Mouse (Mus musculus) kidney, postnatal 14 days (tissue): ENCODE measurements around the gene Nfia.

Experiments
- DNase-seq: peaks from one replicate; pipeline ENCODE4 v3.0.0; 2022; ENCODE audit warnings: mixed read lengths

Gene Nfia

DNA sequence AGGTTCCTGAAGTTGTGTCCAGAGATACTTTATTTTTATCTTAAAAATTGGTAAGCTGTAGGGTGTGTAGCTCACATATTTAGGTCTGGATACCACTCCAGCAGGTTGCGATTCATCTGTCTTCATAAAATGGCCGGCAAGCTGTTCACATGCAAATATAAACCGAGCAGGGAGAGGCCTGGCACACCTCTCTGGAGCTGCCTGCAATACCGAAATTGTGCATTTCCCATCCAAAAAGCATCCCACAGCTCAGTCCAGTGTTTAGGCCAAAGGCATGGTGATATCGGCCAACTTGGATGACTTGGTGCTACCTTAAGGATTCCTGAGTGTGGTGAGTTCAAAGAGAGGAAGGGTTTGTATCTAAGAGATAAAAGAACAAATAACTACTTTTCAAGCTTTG is 185.6 kb downstream of the Nfia start:
- DNase-seq, result no peak

DNA sequence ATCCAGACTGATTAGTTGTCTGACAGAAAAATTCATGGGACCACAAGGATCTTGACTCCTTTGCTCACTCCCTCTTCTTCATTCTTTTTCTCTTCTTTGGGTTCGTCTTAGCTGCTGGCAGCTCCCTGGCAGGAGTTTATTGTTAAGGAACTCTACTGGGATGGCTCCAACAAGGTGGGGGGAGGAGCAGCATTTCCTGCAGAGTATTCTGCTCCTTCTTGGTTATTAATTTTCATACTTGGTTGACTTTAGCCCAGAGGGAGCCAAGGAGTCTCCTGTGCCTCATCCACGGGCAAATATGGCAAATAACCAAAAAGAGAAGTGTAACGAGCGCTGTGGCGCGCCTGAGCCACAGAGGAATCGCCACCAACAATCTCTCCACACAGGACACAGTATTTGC is 190.3 kb downstream of the Nfia start:
- DNase-seq, result peak; percentile 16

DNA sequence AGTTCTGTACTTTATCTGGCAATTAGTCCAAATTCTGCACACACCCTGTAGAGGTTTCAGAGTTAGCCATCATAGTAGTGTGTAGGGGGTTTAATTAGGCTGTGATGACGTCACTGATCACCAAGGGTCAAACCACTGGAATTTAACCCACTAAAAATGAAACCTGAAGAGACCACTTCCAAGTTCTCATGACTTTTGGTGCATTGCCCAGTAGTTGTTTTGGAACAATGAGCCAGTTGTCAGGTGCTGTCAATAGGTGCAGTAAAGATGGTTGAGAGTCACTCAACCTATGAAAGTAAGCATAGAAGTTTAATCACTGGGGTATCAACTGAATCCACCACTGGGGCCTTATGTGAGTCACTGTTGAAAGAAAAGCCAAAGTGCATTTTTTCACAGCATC is 191.4 kb downstream of the Nfia start:
- no peak for DNase-seq

DNA sequence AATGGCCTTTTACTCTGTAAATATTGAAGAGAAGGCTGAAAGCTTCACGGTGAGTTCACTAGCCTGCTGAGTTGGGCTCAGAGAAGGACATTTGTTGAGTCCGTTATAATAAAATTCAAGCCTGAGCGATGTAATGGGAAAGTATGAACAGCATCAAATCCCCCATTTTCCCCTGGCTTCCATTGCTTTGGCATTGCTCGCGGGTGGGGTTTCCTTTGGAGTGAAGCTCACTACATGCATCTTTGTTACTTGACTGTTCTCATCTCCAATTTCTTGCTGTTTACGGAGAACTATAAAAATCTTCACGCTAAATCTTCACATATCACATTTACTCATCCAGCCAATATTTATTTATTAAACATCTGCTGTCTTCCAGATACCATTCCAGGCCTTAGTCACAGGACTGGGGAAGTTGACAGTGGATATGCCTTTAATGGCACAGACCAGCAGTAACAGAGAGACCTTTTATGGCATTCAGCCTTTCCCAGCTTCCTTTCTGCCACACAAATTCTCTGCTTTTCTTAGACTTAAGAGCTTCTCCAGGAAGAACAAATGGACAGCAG is 196.3 kb downstream of the Nfia start:
- DNase-seq, result no peak

DNA sequence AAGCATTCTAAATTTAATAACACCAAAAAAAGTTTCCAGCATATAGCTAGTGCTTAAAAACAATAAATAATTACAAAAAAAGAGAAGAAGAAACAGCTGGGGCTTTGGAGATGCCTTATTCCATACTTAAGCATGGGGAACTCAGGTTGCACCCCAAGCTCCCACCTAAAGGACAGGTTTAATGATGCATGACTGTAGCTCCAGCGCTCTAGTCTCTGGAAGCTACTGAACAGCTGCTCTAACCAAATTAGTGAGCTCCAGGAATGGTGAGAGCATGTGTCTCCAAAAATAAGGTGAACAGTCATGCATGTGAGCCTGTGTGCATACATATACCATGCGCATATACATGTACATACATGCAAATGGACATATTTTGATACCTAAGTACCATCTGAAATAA is 200.5 kb downstream of the Nfia start:
- DNase-seq, result no peak

DNA sequence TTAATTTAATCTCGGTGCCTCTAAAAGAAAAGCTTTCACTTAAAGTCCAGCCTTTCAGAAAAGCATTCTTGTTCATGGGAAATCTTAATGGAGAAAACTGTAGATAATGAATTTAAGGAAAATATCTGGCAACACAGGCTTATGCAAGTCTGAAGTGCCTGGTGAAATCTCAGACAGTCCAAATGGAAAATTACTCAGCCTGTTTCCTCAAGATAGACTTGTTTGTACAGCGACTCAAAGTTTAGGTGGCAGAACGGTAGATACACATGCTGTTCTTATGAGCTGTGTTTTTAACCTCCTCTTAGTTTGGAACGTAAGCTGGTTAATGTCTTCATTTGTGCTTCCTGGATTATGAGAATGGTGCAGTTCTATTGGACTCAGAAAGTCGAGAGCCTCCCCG is 201.5 kb downstream of the Nfia start:
- no peak for DNase-seq

DNA sequence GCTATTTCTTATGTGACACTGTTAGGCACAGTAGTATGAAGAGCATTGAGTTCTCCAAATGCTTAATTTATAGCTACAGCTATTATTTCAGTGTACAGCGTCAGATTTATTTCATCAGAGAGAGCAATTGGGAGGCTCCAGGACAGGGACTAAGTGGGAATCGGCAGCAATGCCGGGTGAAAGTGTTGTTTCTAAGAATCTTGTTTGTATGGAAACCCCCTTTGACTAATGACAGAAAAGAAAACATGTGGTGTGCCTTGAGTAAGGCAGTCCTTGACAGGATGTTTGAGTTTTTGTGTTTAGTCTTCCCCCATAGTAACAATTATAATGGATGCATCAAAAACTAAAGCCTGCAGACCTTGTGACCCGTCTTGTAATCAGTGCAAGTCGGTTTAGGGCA is 204.4 kb downstream of the Nfia start:
- DNase-seq, result no peak

DNA sequence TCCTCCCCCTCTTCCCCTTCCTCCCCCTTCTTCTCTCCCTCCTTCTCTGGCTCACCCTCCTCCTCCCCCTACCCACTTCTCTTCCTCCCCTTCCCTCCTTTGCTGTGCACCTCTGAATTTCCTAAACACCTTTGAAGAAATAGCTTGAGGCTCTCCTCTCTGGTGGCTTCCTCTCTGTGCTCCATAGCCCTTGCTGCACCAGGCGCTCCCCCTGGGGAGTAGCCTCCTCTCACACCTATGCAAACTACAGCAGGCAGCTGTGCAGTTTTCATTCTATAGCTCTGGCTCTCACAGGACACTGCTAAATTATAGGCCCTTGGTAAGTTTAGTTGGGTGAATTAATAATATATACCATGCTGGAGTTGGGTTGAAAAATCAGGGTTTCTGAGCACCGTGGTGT is 211.8 kb downstream of the Nfia start:
- DNase-seq, result no peak

DNA sequence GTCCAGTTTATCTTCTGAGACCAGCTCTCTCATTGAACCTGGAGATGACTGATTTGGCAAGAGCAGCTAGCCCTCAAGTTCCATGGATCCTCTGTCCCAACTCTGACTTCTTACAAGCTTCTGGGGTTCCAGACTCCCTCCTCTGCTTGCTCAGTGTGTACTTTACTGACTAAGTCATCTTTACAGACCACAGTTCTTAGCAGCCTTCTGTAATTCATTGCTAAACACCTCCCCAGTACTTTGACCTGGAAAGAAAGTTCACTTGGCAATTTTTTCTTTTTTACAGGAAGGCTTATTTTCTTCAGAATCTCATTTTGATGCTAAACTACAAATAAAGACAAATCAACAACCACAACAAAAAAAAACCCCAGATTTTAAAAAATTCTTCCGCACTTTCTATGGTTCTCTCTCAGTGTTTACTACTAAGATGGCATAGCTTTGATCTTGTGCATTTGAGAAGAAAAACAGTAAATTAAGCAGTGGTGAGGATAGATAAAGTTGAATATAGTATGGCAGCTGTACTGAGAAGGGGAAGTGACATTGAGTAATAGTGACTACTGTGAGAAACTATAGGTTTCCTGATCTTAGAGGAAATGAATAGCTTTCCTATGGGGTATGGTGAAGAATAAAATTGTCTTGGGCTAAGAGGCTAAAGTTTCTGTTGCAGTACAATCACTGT is 213.7 kb downstream of the Nfia start:
- no peak for DNase-seq

DNA sequence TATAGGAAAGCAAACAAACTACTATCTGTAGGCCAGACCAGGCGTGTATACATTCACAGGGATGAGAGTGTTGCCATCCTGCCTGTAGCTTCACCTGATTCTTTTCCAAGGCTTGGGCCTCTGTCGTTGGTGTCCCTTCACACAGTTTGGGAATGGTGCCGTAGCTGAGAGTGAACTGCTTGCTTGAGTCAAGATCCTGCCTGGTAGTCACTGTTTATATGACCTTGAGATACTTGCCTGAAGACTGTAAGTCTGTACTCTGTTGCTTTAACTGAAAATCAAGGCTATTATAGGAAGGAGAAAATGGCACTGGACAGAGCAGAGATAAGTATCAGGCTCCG is 214.2 kb downstream of the Nfia start:
- DNase-seq, result no peak

DNA sequence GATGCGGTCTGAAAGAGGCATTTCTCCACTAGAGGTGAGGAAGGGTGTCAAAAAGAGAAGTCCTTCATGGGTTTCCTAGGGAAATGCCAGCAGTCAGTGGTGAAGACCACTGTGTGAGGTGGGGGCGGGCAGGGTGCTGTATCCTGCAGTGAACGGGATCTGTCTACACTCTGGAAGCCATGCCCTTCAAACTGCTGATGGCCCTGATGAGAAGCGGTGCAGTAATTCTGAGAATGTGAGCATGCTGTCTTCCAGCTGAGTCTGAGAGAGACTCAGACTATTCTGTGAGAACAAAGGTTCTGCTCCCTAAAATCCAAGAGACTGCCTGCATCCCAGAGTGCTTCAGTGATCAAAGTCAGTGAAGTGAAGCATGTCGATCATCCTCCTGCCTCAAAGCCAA is 216.2 kb downstream of the Nfia start:
- no peak for DNase-seq

DNA sequence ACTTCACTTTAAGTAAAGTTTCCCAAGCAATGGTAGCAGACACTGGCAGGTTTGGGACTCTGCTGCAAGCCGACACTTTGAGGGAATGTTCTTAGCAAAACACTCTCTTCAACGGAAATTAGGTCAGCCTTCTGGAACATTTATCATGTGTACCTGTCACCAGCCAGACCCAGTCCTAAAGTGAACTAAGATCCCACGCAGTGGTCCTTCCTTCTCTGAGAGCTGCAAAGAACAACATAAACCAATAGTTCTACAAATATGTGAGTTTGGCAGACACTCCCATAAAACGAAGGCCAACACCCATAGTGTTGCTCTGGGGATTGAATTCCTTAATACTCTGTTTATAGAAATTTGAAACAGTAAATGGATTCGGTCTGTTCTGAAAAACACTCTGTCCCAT is 217.9 kb downstream of the Nfia start:
- DNase-seq, result peak; percentile 59

DNA sequence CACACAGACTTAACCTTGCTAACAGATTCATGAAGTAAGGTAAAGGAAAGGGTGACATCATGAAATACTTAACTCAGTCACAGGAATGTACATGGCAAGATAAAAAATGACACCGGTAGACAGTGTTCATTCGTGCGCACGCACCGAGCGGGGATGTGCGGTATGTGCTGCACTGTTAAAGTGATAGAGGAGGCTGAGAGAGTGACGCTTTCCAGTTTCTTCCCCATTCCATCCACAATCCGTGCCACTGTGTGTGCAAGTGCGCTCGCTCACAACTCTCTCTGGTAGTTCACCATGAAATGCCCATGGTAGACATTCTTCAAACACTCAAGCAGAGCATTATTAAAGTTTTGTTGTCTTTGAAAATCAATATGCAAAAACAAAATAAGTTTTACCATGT is 218.9 kb downstream of the Nfia start:
- DNase-seq, result no peak

DNA sequence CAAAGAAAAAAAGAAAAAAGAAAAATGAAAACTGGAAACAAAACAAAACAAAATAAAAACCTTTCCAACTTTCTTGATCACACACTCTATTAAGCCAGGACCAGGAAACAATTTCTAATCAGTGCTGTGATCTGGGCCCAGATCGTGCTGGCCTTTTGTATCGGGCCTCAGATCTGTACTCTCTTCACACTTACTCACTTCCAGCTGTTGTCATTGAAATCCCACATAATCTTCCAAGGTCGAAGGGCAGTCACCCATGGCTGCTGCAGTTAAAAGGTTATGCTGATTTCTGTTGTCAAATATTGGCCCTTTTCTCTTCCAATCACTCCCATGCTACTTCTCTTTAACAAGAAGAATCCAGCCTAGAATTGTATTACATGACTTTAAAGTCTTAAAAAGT is 219.3 kb downstream of the Nfia start:
- no peak for DNase-seq

DNA sequence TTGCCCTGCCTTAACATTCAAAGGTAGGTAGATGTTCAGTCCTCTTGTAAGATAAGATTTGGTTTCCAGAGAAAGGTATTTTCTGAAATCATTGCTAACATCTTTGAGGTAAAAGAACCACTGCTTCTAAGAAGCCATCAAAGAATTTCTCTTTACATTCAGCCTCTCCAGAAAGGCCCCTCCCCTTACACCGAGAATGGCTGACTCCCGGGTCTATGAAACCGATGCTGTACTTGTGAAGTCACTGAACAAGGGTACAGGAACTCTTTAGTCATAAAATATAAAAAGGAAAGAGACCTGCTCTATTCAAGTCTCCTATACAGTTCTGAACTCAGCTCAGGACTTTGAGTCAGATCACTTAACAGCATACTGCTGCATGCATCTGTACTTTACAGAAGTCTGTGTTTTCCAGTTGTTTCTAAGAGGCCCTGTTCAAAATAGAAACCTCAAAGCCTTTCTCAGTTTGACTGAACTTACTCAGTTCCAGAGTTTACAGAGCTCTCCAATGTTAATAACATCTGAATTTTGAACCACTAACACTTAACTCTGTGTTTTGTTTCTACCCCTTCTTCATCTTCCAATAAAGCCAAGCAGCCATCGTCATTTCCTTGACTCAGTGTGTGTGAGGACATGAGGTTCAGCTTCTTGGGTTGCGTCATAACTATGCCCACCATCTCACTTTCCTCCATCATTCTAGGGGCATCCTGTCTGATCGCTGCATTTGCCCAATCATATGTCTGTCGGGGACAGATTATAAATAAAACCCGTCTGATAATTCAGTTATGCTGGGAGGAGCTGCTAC is 223.6 kb downstream of the Nfia start:
- no peak for DNase-seq

DNA sequence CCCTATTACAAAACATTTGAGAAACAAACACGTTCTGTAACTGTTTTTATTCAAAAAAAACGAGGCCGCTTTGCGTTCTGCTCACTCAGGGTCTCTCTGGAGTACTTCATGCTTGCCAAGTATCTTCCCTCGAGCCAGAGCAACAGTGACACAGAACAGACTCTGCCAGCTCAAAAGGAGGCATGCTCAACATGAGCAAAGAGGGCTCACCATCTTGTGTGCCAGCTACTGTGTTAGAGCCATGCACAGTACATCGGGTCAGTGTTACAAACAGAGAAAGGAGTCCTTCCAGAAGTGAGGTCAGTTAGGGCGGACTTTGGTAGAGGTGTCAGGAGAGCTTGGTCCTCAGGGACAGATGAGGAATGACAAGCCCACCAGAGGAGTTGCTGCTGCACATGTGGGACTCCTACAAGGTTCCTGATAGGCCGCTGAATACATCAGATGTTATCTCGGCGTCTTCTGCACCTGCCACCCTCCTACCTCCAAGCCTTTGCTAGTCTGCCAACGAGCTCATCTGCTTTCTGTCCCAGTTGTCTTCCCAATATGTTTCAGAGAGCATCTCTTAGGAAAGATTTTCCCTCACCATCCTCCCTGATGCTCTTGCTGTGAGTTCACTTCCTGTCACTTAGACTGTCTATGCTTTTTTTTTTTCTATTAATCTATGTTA is 224.8 kb downstream of the Nfia start:
- DNase-seq, result no peak

DNA sequence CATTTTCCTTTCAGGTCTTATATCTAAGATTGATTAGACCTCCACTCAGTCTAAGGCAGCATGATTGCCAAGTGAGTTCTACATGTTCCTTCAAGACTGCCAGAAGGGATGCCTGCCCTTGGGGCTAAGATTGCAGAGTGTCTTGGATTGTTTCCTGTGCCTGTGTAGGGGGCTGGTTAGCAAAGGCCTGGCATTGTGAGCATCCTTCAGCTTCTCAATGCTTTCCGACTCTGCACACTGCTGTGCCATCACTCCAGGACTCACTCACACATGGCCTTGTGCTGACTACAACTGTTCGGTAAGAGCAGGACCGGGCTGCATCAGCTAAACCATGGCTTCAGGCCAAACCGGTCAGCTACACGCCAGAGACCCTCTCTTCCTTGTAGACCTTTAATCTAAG is 229.7 kb downstream of the Nfia start:
- no peak for DNase-seq

DNA sequence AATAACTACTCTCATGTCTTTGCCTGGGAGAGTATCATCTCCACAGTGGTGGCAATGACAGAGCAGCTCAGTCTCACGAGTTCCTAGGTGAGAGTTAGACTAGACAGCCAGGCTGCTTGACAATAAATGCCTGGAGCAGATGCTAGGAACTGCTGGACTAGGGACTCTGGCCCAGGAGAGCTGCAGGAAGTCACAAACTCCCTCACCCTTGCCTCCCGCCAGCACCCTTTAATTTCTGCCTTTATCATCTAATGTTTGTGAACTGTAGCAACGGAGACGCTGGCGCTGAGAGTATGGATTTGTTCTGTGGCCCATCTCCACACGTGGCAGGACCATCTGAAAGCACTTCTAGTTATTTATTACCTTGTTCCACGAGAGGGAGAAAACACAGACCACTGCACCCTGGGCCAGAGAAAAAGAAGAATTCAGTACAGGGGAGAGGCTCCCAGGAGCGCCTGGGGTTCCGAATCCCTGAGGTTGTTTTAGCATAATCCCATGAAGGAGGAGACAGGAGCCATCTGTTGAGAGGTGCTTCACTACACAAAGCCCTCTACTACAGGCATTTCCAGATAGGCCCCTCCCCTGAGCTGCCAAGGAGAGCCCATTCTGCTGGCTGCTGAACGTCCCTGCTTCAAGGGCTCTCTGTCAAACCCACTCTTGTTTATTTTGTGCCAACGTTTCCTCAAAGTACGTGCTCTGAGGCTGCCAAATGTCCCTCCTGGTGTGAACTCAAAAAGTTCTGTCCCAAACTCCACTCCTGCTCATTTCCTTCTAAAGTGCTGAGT is 231.0 kb downstream of the Nfia start:
- peak; percentile 29 for DNase-seq

DNA sequence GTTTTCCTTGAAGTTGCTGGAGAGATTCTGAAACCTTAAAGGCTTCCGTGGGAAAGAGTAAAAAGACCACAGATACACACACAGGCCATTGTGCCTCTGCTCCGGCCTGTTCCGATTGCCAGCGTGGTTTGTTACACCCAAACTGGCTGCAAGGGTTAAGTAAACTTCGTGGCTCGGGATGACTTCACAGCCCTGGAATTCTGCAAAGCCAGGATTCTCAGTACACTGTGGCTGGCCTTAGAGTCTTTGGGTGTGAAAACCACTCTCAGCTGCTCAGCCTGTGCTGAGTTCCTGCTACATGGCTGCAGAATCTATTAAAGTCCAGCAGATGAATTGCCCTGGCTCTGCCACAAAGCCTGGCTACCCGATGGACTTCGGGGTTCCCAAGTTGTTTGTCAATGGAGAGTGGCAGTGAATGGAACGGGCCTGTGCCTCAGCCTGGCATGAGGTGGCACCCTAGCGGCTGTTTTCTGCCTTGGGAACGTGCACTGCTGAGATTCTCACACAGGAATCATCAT is 231.6 kb downstream of the Nfia start:
- DNase-seq, result peak; percentile 74

DNA sequence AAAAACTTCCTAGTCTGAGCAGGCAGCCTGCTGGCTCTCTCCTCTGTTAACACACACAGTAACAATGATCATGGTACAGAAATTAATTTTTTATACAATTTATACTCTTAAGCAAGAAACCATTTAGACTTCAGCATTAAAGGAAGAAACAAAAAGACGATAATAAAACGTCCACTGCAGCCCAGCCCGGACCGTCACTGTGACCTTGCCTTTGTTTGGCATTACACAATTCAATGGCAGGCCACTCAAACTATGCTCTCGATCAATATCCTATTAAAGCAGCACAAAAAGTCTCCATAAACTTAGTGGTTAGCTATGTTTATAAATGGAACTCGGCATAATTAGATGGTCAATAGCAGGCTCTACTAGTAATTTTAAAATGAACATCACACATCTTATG is 232.5 kb downstream of the Nfia start:
- DNase-seq, result no peak

DNA sequence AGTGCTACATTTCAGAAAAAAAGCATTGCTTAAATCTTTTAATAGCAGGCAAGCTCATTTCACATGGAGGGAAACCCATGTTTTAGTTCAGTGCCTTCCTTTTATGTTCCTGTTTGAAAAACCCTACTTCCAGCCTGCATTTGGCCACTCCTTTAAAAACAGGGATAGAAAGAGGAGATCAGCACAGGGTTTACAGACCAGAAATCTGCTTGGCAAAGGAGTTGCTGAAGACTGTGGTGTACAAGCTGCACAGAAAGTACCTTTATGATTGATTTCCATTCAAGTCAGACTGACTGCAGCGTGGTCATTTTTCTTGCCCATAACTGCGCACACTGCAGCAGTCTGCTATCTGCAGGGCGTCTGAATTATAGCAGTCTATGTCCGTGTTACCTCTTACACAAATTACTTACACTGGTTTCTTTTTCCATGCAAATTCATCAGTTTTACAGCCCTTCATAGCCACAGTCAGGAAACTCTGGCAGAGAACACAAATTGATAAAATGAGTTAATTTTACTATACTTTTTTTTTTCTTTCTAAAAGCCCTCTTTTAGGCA is 236.4 kb downstream of the Nfia start:
- DNase-seq, result no peak

DNA sequence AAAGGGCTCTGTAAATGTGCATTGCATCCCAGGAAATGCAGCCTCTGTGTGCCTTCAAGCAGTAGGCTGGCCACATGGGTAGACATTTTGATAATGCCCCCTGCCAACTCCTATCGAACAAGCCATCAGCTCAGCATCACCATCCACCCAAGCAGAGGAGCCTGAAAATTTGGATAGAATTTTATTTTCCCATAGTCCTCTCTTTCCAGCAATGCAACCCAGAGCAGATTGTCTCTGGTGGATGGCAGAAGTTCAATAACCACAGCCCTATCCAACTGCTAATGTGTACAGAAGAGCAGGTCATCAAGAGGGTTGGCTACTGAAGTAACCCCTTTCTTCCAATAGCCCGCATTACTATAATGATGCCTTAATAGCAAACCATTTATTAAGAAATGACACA is 237.4 kb downstream of the Nfia start:
- no peak for DNase-seq

DNA sequence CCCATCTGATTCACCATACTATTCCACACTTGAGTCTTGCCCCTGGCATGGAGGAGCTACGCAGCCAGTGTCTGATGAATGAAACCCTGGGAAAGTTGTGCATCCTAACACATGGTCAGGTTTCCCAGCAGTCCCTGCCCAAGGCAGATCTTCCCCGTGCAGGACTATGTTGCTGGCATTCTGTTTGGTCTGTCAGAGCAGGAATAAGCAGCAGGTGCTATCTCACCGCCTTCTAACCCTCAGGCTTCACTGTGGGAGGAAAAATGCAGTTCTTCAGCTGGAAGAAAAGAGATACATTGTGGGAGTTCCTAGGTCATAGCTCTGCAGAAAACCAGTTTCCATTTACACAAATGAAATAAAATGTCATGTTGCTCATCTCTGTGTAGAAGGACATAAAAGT is 247.3 kb downstream of the Nfia start:
- no peak for DNase-seq
